Mouse (Mus musculus): ENCODE results near the gene Ift140. TPM values are rescaled to one million over a fixed set of nuclear protein-coding genes. Genes with fewer than 3 reads are reported as not detected.
A peak's percentile ranks its signal among the peaks of the same experiment; 100 is the strongest.
"Not testable (repeated sequence)": the region's sequence is repeated elsewhere in the genome, so short reads cannot be mapped to it uniquely, and the experiment has no call there.

The Ift140 gene
- total RNA-seq, 2 experiments from 2014 or later: 32.0 to 33.9 TPM

- no peak for ATAC-seq (replicated peaks; ENCODE audit: low FRiP score, low TSS enrichment, poor library complexity, severe bottlenecking)
These were observed 96.0 kb downstream of the Ift140 start for GRCm38 (mm10) chr17:25111739-25112422.

- no peak for ATAC-seq (replicated peaks; ENCODE audit: low FRiP score, low TSS enrichment, poor library complexity, severe bottlenecking)
These were observed 96.5 kb downstream of the Ift140 start for GRCm38 (mm10) chr17:25112423-25112810.

GRCm38 (mm10) chr17:25114908-25115645, 99.2 kb downstream of the Ift140 start:
- peak; percentile 56 for ATAC-seq (replicated peaks; ENCODE audit: low FRiP score, low TSS enrichment, poor library complexity, severe bottlenecking)

- peak; percentile 83 for ATAC-seq (replicated peaks; ENCODE audit: low FRiP score, low TSS enrichment, poor library complexity, severe bottlenecking)
These were observed 100.0 kb downstream of the Ift140 start, which contains the start of gene Telo2 for GRCm38 (mm10) chr17:25115664-25116432. TSS of gene Telo2 (minus strand) at chr17:25115967.

- no peak for ATAC-seq (replicated peaks; ENCODE audit: low FRiP score, low TSS enrichment, poor library complexity, severe bottlenecking)
These were observed 101.4 kb downstream of the Ift140 start for GRCm38 (mm10) chr17:25117263-25117662.

GRCm38 (mm10) chr17:25120406-25120805, 104.5 kb downstream of the Ift140 start, which contains the start of gene Ptx4:
TSS of gene Ptx4 (plus strand) at chr17:25120760.
- ATAC-seq (replicated peaks; ENCODE audit: low FRiP score, low TSS enrichment, poor library complexity, severe bottlenecking): no peak

GRCm38 (mm10) chr17:25123979-25124378, 108.1 kb downstream of the Ift140 start:
- ATAC-seq (replicated peaks; ENCODE audit: low FRiP score, low TSS enrichment, poor library complexity, severe bottlenecking): no peak

GRCm38 (mm10) chr17:25125442-25126060, 109.7 kb downstream of the Ift140 start:
- not testable (repeated sequence) for ATAC-seq (replicated peaks; ENCODE audit: low FRiP score, low TSS enrichment, poor library complexity, severe bottlenecking)

GRCm38 (mm10) chr17:25127079-25127478, 111.2 kb downstream of the Ift140 start:
- peak; percentile 90 for ATAC-seq (replicated peaks; ENCODE audit: low FRiP score, low TSS enrichment, poor library complexity, severe bottlenecking)

- ATAC-seq (replicated peaks; ENCODE audit: low FRiP score, low TSS enrichment, poor library complexity, severe bottlenecking): 0 out of 2 replicates have a peak, but pooled peaks have one; percentile 31
These were observed 111.8 kb downstream of the Ift140 start for GRCm38 (mm10) chr17:25127681-25128080.

GRCm38 (mm10) chr17:25130060-25130459, 114.2 kb downstream of the Ift140 start:
- ATAC-seq (replicated peaks; ENCODE audit: low FRiP score, low TSS enrichment, poor library complexity, severe bottlenecking): no peak

- peak; percentile 87 for ATAC-seq (replicated peaks; ENCODE audit: low FRiP score, low TSS enrichment, poor library complexity, severe bottlenecking)
These were observed 117.4 kb downstream of the Ift140 start, which contains the start of gene Clcn7 for GRCm38 (mm10) chr17:25133275-25133698. TSS of gene Clcn7 (plus strand) at chr17:25133391.

GRCm38 (mm10) chr17:25135622-25136021, 119.7 kb downstream of the Ift140 start:
- ATAC-seq (replicated peaks; ENCODE audit: low FRiP score, low TSS enrichment, poor library complexity, severe bottlenecking): no peak

GRCm38 (mm10) chr17:25138803-25139202, 122.9 kb downstream of the Ift140 start:
- ATAC-seq (replicated peaks; ENCODE audit: low FRiP score, low TSS enrichment, poor library complexity, severe bottlenecking): no peak

GRCm38 (mm10) chr17:25139960-25140359, 124.1 kb downstream of the Ift140 start:
- 0 out of 2 replicates have a peak, but pooled peaks have one; percentile 65 for ATAC-seq (replicated peaks; ENCODE audit: low FRiP score, low TSS enrichment, poor library complexity, severe bottlenecking)

Other genes starting within 250 kb of the Ift140 start
- 1.4 and 1.5 TPM in 2 replicates for gene Meiob, start 211.8 kb upstream of the Ift140 start, total RNA-seq (2014; fragmentation: Nextera tagmentation)
- 0.95 and 1.4 TPM in 2 replicates for gene Meiob, start 211.8 kb upstream of the Ift140 start, total RNA-seq (2017)
- gene Hagh, start 175.9 kb upstream of the Ift140 start, total RNA-seq (2014; fragmentation: Nextera tagmentation): 43.2 and 68.2 TPM in 2 replicates
- gene Hagh, start 175.9 kb upstream of the Ift140 start, total RNA-seq (2017): 29.1 and 32.3 TPM in 2 replicates
- 20.1 and 35.1 TPM in 2 replicates for gene Fahd1, start 165.7 kb upstream of the Ift140 start, total RNA-seq (2014; fragmentation: Nextera tagmentation)
- 15.7 and 34.7 TPM in 2 replicates for gene Fahd1, start 165.7 kb upstream of the Ift140 start, total RNA-seq (2017)
- gene Igfals, start 150.1 kb upstream of the Ift140 start, total RNA-seq (2014; fragmentation: Nextera tagmentation): not detected in 2 replicates
- gene Igfals, start 150.1 kb upstream of the Ift140 start, total RNA-seq (2017): not detected in 2 replicates
- gene Nubp2, start 129.7 kb upstream of the Ift140 start, total RNA-seq (2014; fragmentation: Nextera tagmentation): 107 and 121 TPM in 2 replicates
- 35.5 and 97.0 TPM in 2 replicates for gene Nubp2, start 129.7 kb upstream of the Ift140 start, total RNA-seq (2017)
- 24.6 and 29.3 TPM in 2 replicates for gene Spsb3, start 129.4 kb upstream of the Ift140 start, total RNA-seq (2014; fragmentation: Nextera tagmentation)
- gene Spsb3, start 129.4 kb upstream of the Ift140 start, total RNA-seq (2017): 11.8 and 12.2 TPM in 2 replicates
- gene Eme2, start 121.0 kb upstream of the Ift140 start, total RNA-seq (2014; fragmentation: Nextera tagmentation): 9.1 and 11.8 TPM in 2 replicates
- gene Eme2, start 121.0 kb upstream of the Ift140 start, total RNA-seq (2017): 13.7 and 15.2 TPM in 2 replicates
- gene Mrps34, start 121.0 kb upstream of the Ift140 start, total RNA-seq (2014; fragmentation: Nextera tagmentation): 63.9 and 78.3 TPM in 2 replicates
- 31.3 and 37.6 TPM in 2 replicates for gene Mrps34, start 121.0 kb upstream of the Ift140 start, total RNA-seq (2017)
- gene Nme3, start 119.6 kb upstream of the Ift140 start, total RNA-seq (2014; fragmentation: Nextera tagmentation): 54.4 and 85.5 TPM in 2 replicates
- 40.5 and 46.3 TPM in 2 replicates for gene Nme3, start 119.6 kb upstream of the Ift140 start, total RNA-seq (2017)
- gene Mapk8ip3, start 79.1 kb upstream of the Ift140 start, total RNA-seq (2014; fragmentation: Nextera tagmentation): 104 and 107 TPM in 2 replicates
- gene Mapk8ip3, start 79.1 kb upstream of the Ift140 start, total RNA-seq (2017): 27.0 and 35.3 TPM in 2 replicates
- 74.2 and 79.1 TPM in 2 replicates for gene Jpt2, start 55.4 kb upstream of the Ift140 start, total RNA-seq (2014; fragmentation: Nextera tagmentation)
- gene Jpt2, start 55.4 kb upstream of the Ift140 start, total RNA-seq (2017): 77.8 and 78.2 TPM in 2 replicates
- gene Cramp1l, start 297 bp upstream of the Ift140 start, total RNA-seq (2014; fragmentation: Nextera tagmentation): 31.2 and 38.1 TPM in 2 replicates
- gene Cramp1l, start 297 bp upstream of the Ift140 start, total RNA-seq (2017): 10.1 and 10.9 TPM in 2 replicates
- gene Tmem204, start 67.5 kb downstream of the Ift140 start, total RNA-seq (2014; fragmentation: Nextera tagmentation): not detected in 2 replicates
- not detected in 2 replicates for gene Tmem204, start 67.5 kb downstream of the Ift140 start, total RNA-seq (2017)
- gene Telo2, start 99.9 kb downstream of the Ift140 start, total RNA-seq (2014; fragmentation: Nextera tagmentation): 53.3 and 77.5 TPM in 2 replicates
- gene Telo2, start 99.9 kb downstream of the Ift140 start, total RNA-seq (2017): 38.5 and 38.9 TPM in 2 replicates
- not detected in 2 replicates for gene Ptx4, start 104.7 kb downstream of the Ift140 start, total RNA-seq (2014; fragmentation: Nextera tagmentation)
- gene Ptx4, start 104.7 kb downstream of the Ift140 start, total RNA-seq (2017): 2.4 TPM in 1 of 2 replicates, not detected in the other
- gene Clcn7, start 117.3 kb downstream of the Ift140 start, total RNA-seq (2014; fragmentation: Nextera tagmentation): 17.6 and 18.7 TPM in 2 replicates
- 5.9 and 10.9 TPM in 2 replicates for gene Clcn7, start 117.3 kb downstream of the Ift140 start, total RNA-seq (2017)
- gene Ccdc154, start 146.4 kb downstream of the Ift140 start, total RNA-seq (2014; fragmentation: Nextera tagmentation): 0.33 TPM in 1 of 2 replicates, not detected in the other
- gene Ccdc154, start 146.4 kb downstream of the Ift140 start, total RNA-seq (2017): not detected in 2 replicates
- gene Gm38655, start 159.4 kb downstream of the Ift140 start, total RNA-seq (2014; fragmentation: Nextera tagmentation): not detected in 2 replicates
- gene Gm38655, start 159.4 kb downstream of the Ift140 start, total RNA-seq (2017): not detected in 2 replicates
- 25.4 and 34.8 TPM in 2 replicates for gene BC003965, start 168.5 kb downstream of the Ift140 start, total RNA-seq (2014; fragmentation: Nextera tagmentation)
- gene BC003965, start 168.5 kb downstream of the Ift140 start, total RNA-seq (2017): 16.3 and 18.3 TPM in 2 replicates
- 11.5 and 20.5 TPM in 2 replicates for gene Unkl, start 172.3 kb downstream of the Ift140 start, total RNA-seq (2014; fragmentation: Nextera tagmentation)
- gene Unkl, start 172.3 kb downstream of the Ift140 start, total RNA-seq (2017): 9.8 and 14.2 TPM in 2 replicates
- 13.9 and 14.2 TPM in 2 replicates for gene Gnptg, start 224.0 kb downstream of the Ift140 start, total RNA-seq (2014; fragmentation: Nextera tagmentation)
- 10.9 and 12.9 TPM in 2 replicates for gene Gnptg, start 224.0 kb downstream of the Ift140 start, total RNA-seq (2017)
- 20.1 and 29.2 TPM in 2 replicates for gene Tsr3, start 224.1 kb downstream of the Ift140 start, total RNA-seq (2014; fragmentation: Nextera tagmentation)
- 33.3 and 33.7 TPM in 2 replicates for gene Tsr3, start 224.1 kb downstream of the Ift140 start, total RNA-seq (2017)
- gene Baiap3, start 240.3 kb downstream of the Ift140 start, total RNA-seq (2014; fragmentation: Nextera tagmentation): 1.4 TPM in 1 of 2 replicates, not detected in the other
- gene Baiap3, start 240.3 kb downstream of the Ift140 start, total RNA-seq (2017): 2.7 TPM in 1 of 2 replicates, not detected in the other